Mouse (Mus musculus) liver, postnatal 0 days (tissue): ENCODE data around the gene Btrc.

Experiments used
- CTCF ChIP-seq: sonication (generic); IDR thresholded peaks from 2 replicates; pipeline ENCODE4 v1.5.1; 2016; ENCODE audit warnings: antibody characterized with exemption, low read depth
- EP300 ChIP-seq: IDR thresholded peaks from 2 replicates; pipeline ENCODE4 v1.6.1; 2016; ENCODE audit warnings: antibody characterized with exemption, low read depth, mild to moderate bottlenecking

GRCm38 (mm10) chr19:45437175-45437574 lies 73.6 kb downstream of the Btrc start:
- TF ChIP-seq CTCF, result no peak
- no peak for TF ChIP-seq EP300
